Mouse (Mus musculus) bone marrow macrophage, adult 2 months (primary cell): ENCODE data around the gene Ier5l.

ENCODE experiments used
- CTCF ChIP-seq: IDR thresholded peaks from 2 replicates; pipeline ENCODE4 v1.5.1; 2012; ENCODE audit warnings: low read depth, mild to moderate bottlenecking, low read length, moderate library complexity
- POLR2A ChIP-seq: IDR thresholded peaks from 2 replicates; pipeline ENCODE4 v1.6.1; 2012; ENCODE audit warnings: mild to moderate bottlenecking, low read depth, low read length, borderline replicate concordance

- no peak for TF ChIP-seq CTCF
- no peak for TF ChIP-seq POLR2A
Measured at GRCm38 (mm10) chr2:30459241-30459640, 14.8 kb downstream of the Ier5l start.
